9 mouse cellular contexts compared by ENCODE assay signal in the genomic region with DNA sequence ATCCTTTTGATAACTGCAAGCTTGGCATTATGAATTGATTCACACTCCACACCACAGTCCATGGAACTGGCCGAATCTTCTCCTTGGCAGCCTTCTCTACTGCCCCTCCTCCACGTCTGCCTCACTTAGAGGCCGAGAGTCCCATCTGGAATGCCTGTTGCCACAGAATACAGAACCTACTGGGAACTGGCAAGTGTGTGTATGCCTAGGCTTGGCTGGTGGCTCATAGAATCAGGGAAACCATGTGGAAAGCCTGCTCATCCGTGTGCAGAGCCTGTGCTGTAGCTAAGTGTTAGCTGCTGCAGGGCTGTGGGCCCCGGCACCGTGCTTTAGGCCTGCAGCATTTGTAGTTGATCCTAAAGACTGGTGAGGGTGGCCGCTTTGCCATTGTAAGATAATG. TPM values are rescaled to one million over a fixed set of nuclear protein-coding genes. Genes with fewer than 3 reads are reported as not detected.
DNase-seq lines count a peak whose midpoint lies in the region; ATAC-seq and TF ChIP-seq lines count a peak whose summit lies in the region.
"Had no signal": no experiment of that assay in that cellular context is flagged by ENCODE, and none has a peak within 500 bp of the region (broad histone marks: within the 10 kb centered on the region; RNA-seq: fewer than 3 reads in every experiment).

No protein-coding gene starts in this region.

- H3K4me2 ChIP-seq in forebrain, embryonic 14.5 days (ENCODE audit: low read length): no peak overlapping the region
- H3K4me2 ChIP-seq in midbrain, embryonic 11.5 days: no peak overlapping the region
- H3K4me2 ChIP-seq: lung, embryonic 14.5 days had no signal

- WGBS in forebrain, embryonic 14.5 days: 12% methylated on average over 7 of the region's 7 CpGs
- 36% methylated on average over 7 of the region's 7 CpGs for WGBS in midbrain, embryonic 11.5 days

- H3K4me3 ChIP-seq in forebrain, embryonic 14.5 days (ENCODE audit: low read depth, low read length): no peak overlapping the region
- H3K4me3 ChIP-seq in midbrain, embryonic 11.5 days (ENCODE audit: low read depth, low read length): no peak overlapping the region

- H3K27me3 ChIP-seq in Patski: no peaks in the 10 kb centered on the region
- H3K27me3 ChIP-seq in forebrain, embryonic 14.5 days (replicated peaks; ENCODE audit: control insufficient read depth, insufficient read depth, low read length): no peaks in the 10 kb centered on the region
- H3K27me3 ChIP-seq in midbrain, embryonic 11.5 days (ENCODE audit: control insufficient read depth, insufficient read depth, low read length): no peaks in the 10 kb centered on the region

- H3K9ac ChIP-seq in forebrain, embryonic 14.5 days (ENCODE audit: low read length): no peak overlapping the region
- no peak overlapping the region for H3K9ac ChIP-seq in midbrain, embryonic 11.5 days (ENCODE audit: low read length)
- H3K9ac ChIP-seq: lung, embryonic 14.5 days had no signal

- CTCF ChIA-PET in Patski (lab: Charles Lee): interaction anchor here (1.0 kb wide), 1 partner anchor 22 kb away, joined by 3 read pairs; no protein-coding TSS in a partner anchor

- DNase-seq in Patski (ENCODE audit: low read depth, low spot score): no peak
- peak; percentile 93 for DNase-seq in forebrain, embryonic 14.5 days (ENCODE audit: low spot score)
- DNase-seq in midbrain, embryonic 11.5 days (ENCODE audit: low spot score, missing footprints): peak; percentile 86
- no peak for DNase-seq in yolk sac, embryonic 10.5 days (ENCODE audit: low spot score)
- no peak for DNase-seq in lung, postnatal 25 days (ENCODE audit: low spot score)
- DNase-seq in spleen, postnatal 4 days (ENCODE audit: low spot score in 2 of 2): no peak
- DNase-seq: lung, embryonic 14.5 days had no signal

- H3K4me1 ChIP-seq in forebrain, embryonic 14.5 days (ENCODE audit: control insufficient read depth, insufficient read depth, low read length): peaks cover 19% of the 10 kb centered on the region
- peaks cover 26% of the 10 kb centered on the region for H3K4me1 ChIP-seq in midbrain, embryonic 11.5 days (ENCODE audit: control insufficient read depth, insufficient read depth, low read length)

- peak overlapping the region; percentile 60 for H3K27ac ChIP-seq in forebrain, embryonic 14.5 days (ENCODE audit: low read depth, low read length)
- H3K27ac ChIP-seq in midbrain, embryonic 11.5 days (ENCODE audit: low read depth, low read length): no peak overlapping the region; the same call in 1 of the 2 replicates

- no peak for TF ChIP-seq CTCF in Patski (IDR thresholded peaks at IDR 0.05)

- POLR2A ChIA-PET in Patski (lab: Charles Lee): interaction anchor here (1.4 kb wide), 1 partner anchor 12 kb away, joined by 4 read pairs; no protein-coding TSS in a partner anchor

- no peaks in the 10 kb centered on the region for H3K36me3 ChIP-seq in forebrain, embryonic 14.5 days (ENCODE audit: control insufficient read depth, insufficient read depth, low read length)
- H3K36me3 ChIP-seq in midbrain, embryonic 11.5 days (ENCODE audit: control insufficient read depth, insufficient read depth, low read length): no peaks in the 10 kb centered on the region

- no peaks in the 10 kb centered on the region for H3K9me3 ChIP-seq in forebrain, embryonic 14.5 days (replicated peaks; ENCODE audit: control insufficient read depth, low read length)
- no peaks in the 10 kb centered on the region for H3K9me3 ChIP-seq in midbrain, embryonic 11.5 days (ENCODE audit: control insufficient read depth, low read length)

- in situ Hi-C loops in Patski (cut with MboI; ENCODE audit: low pct_unique_long_range_greater_than_20kb): no loop called here

- ATAC-seq in Patski: peak; percentile 68
- peak; percentile 96 for ATAC-seq in cerebellum, adult (ENCODE audit: insufficient number of reproducible peaks, low FRiP score, low TSS enrichment)
- peak; percentile 98 for ATAC-seq in forebrain, embryonic 14.5 days
- peak; percentile 48; the same call in 1 of the 2 replicates for ATAC-seq in midbrain, embryonic 11.5 days (ENCODE audit: low FRiP score)
- no peak for ATAC-seq in megakaryocyte, adult 5-6 weeks (ENCODE audit: poor library complexity, severe bottlenecking)

RNA-seq across cellular contexts. Expression of a gene that starts 52.6 kb away (rescaled TPM):
- 37.7 TPM for polyA plus RNA-seq in Patski (2021)
- 45.6 and 48.0 TPM in 2 replicates for polyA plus RNA-seq in forebrain, embryonic 14.5 days (2014; fragmentation: Nextera tagmentation; extraction: Ambion mirVana)
- 60.1 and 64.1 TPM in 2 replicates for polyA plus RNA-seq in midbrain, embryonic 11.5 days (2014; fragmentation: Nextera tagmentation; extraction: Ambion mirVana)
- total RNA-seq in megakaryocyte, adult 5-6 weeks (2015): 7.9 and 8.6 TPM in 2 replicates
- 6.2 and 11.4 TPM in 2 replicates for total RNA-seq in megakaryocyte, adult 5-6 weeks (2017)

RNA-seq across cellular contexts. Expression of a gene that starts 52.7 kb away (rescaled TPM):
- 37.3 TPM for polyA plus RNA-seq in Patski (2021)
- polyA plus RNA-seq in forebrain, embryonic 14.5 days (2014; fragmentation: Nextera tagmentation; extraction: Ambion mirVana): 60.9 and 64.8 TPM in 2 replicates
- polyA plus RNA-seq in midbrain, embryonic 11.5 days (2014; fragmentation: Nextera tagmentation; extraction: Ambion mirVana): 54.1 and 55.9 TPM in 2 replicates
- total RNA-seq in megakaryocyte, adult 5-6 weeks (2015): 36.4 and 46.1 TPM in 2 replicates
- total RNA-seq in megakaryocyte, adult 5-6 weeks (2017): 52.1 and 53.7 TPM in 2 replicates

Comparison
In these comparisons a context has a peak if more than half of its experiments do, and no peak if none do; other contexts are left out.
1. DNase-seq: peak in forebrain, embryonic 14.5 days (single experiment) and midbrain, embryonic 11.5 days (single experiment); none in Patski (single experiment), yolk sac, embryonic 10.5 days (single experiment), lung, postnatal 25 days (single experiment) and spleen, postnatal 4 days (0 of 2).